Mouse (Mus musculus): ENCODE measurements around the gene Acad11. TPM values are rescaled to one million over a fixed set of nuclear protein-coding genes. Genes with fewer than 3 reads are reported as not detected.

Gene Acad11
- 10 to 100 TPM; 18.3 to 19.2 TPM for total RNA-seq (2023)

DNA sequence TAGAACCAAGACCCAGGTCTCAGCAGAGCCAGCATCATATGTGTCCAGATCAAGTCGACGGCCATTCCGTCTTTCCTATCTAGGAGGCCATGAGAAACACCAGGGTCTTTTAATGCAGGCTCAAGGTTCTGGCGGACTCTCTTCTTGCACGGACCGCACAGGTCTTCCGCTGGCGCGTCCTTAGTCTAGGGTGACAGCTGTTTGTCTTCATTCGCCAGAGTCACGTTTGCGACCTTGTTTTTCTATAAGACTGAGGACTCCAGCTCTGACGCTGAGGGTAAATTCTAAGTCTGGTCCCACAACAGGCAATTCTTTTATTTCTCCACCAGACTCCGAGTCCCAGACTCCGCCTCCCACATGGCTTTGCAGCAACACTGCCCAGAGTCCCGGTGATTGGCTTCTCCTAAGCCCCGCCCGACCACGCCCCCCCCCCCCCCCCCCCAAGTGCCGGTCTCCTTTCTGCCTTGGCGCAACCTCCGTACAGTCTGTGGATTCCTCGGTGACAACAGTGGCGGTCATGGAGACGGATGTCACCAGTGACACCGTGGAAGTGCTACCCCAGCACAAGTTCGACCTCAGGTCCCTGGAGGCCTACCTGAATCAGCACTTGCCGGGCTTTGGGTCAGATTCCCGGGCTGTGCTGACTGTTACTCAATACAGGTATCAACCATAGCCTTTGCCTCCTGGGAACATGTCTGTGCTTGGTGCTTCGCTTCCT, at the start of gene Acad11:
Gene Acad11 (plus strand): TSS at position 134 of the 718 bp plus-strand sequence.

DNA sequence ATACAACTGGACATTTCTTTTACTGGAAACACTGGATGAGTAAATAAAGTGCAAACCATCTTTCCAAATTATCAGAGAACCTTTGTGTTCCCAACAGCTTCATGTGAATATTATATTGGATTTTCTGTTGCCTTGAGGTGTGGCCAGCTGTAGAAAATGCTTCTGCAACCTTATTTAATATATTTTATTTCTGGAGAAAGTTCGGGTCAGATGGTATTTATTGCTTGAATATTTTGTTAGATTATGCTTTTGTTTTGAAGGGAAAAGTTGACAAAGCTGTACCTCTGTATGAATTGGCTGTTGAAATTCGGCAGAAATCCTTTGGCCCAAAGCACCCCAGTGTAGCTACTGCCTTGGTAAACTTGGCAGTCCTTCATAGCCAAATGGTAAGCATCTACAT, 22.8 kb upstream of the Acad11 start, which contains the start of gene Gm28305:
Gene Gm28305 (plus strand): TSS at position 301 of the 400 bp plus-strand sequence.

DNA sequence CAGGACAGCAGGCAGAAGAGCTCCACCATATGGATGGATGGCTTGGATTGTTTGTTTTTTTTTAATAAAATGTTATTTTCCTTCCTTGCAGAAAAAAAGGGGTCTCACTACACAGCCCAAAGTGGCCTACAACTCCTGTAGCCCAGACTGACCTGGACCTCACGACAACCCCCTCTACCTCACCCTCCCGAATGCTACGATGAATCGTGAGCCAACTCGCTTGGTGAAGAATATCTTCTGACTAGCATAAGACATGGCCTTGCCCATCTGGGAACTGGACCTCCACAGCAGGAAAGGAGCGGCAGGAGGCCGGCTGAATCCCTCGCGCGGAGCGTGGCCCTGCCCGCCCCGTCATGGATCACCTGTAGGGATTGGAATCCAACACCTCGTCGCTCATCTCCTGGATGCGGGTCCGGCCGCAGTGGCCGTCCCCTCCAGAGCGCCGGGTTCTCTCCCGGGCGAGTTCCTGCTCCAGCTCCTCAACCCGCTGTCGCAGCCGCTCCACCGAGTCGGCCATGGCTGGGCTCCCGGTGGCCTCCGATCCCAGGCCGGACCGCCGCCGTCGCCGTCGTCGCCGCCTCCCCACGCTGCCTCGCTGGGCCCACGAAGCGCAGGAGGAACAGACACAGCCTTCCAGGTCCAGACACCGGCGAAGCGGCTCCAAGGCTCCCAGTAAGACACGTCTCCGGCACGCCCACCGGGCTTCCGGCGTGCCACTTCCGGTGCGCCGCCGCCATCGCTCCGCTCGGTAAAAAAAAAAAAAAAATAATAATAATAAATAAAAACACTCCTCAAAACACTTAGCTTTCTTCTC, 540 bp upstream of the Acad11 start, which contains the start of gene Uba5:
Gene Uba5 (minus strand): TSS at position 705 of the 814 bp plus-strand sequence.

DNA sequence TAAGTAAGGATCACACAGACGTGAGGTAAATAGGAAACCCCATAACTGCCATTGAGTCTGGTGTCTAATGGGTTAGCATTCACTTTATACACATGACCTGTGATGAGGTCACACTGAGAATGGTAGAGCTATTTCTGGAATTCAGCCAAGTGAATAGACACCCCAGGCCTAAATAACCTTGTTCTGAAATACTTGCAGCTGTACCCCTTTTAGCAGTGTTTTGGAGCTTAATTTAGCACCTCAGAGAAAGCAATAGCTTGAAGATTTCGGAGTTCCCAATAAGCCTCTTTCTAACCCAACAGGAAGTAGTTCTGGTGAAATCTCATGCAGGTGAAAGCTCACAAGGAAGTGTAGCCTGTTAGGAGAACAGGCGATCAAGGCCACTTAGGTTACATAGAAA, 63.7 kb downstream of the Acad11 start, which contains the start of gene Ackr4:
Gene Ackr4 (minus strand): TSS at position 101 of the 400 bp plus-strand sequence.

Other genes starting within 250 kb of the Acad11 start
- gene Nphp3, start 60.8 kb upstream of the Acad11 start, total RNA-seq (2023): 1 to 10 TPM; 5.5 to 8.8 TPM
- gene Gm28305, start 22.7 kb upstream of the Acad11 start, total RNA-seq (2023): not detected
- gene Uba5, start 243 bp upstream of the Acad11 start, total RNA-seq (2023): 10 to 100 TPM; 29.5 to 31.3 TPM
- gene Ackr4, start 63.6 kb downstream of the Acad11 start, total RNA-seq (2023): not detected
- 100 to 1,000 TPM in 1 of 2 experiments, 10 to 100 TPM in 1; 94.5 to 100 TPM for gene Dnajc13, start 199.6 kb downstream of the Acad11 start, total RNA-seq (2023)